Mouse (Mus musculus) heart, postnatal 36 days (tissue): Measurements from ENCODE around the gene Fbn1. TPM values are rescaled to one million over a fixed set of nuclear protein-coding genes. Genes with fewer than 3 reads are reported as not detected.
A peak's percentile ranks its signal among the peaks of the same experiment; 100 is the strongest.
"Not testable (repeated sequence)": the region's sequence is repeated elsewhere in the genome, so short reads cannot be mapped to it uniquely, and the experiment has no call there.

Experiments used
- DNase-seq, 2 experiments: peaks; one replicate each; pipeline ENCODE4 v3.0.0; 2021 to 2022
- intact Hi-C: fragments of 180-260 bp; cut with DNase I; formaldehyde crosslinking; loops from one replicate; pipeline ENCODE4 v1.15.1; 2025
- total RNA-seq, 2 experiments: library from RNA; stranded (reverse); gene quantifications; 2 replicates each; pipeline ENCODE4 v1.2.3; 2021

The Fbn1 gene
- total RNA-seq, 2 experiments from 2014 or later = 58.3 to 66.6 TPM

- DNase-seq = no peak
- intact Hi-C loops = no loop called here
Measured at GRCm38 (mm10) chr2:125309710-125310109, 198.1 kb downstream of the Fbn1 start.

GRCm38 (mm10) chr2:125305671-125306070 lies 202.1 kb downstream of the Fbn1 start:
- DNase-seq = no peak

GRCm38 (mm10) chr2:125304746-125305145 lies 203.0 kb downstream of the Fbn1 start:
- no peak for DNase-seq
- intact Hi-C loops = no loop called here

More at GRCm38 (mm10) chr2:125305671-125306070, 202.1 kb downstream of the Fbn1 start:
- intact Hi-C loops = no loop called here

GRCm38 (mm10) chr2:125303764-125304384 lies 203.9 kb downstream of the Fbn1 start:
- DNase-seq = peak in 1 of 2 experiments; percentile 18
- intact Hi-C loops = loop anchor here (2.0 kb wide), 1 partner anchor 41 kb away; no protein-coding TSS in a partner anchor

- intact Hi-C loops = loop anchor here (2.0 kb wide), 1 partner anchor 40 kb away; no protein-coding TSS in a partner anchor
- DNase-seq = no peak
Measured at GRCm38 (mm10) chr2:125302625-125302924, 205.2 kb downstream of the Fbn1 start.

- intact Hi-C loops = loop anchor here (2.0 kb wide), 1 partner anchor 39 kb away; no protein-coding TSS in a partner anchor
- DNase-seq = no peak
Measured at GRCm38 (mm10) chr2:125301877-125302624, 205.7 kb downstream of the Fbn1 start.

DNA sequence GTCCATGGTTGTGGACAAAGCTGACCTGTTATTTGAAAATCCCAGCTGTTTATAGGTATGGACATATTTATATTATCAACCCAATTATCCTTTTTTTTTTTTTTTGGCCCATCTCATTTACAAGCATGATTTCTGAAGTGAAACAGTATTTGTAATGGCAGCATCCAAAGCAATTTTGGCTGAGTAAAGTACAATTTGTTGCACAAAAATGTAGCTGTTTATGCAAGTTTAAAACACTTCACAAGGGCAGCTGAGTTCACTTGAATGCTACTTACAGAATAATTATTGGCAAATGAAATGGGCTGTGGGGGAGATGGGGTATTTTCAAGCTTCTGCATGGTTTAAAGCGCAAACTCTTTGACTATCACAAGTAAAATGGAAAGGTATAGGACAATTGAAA lies 209.0 kb downstream of the Fbn1 start:
- intact Hi-C loops = no loop called here
- DNase-seq = no peak

GRCm38 (mm10) chr2:125295526-125295925 lies 212.3 kb downstream of the Fbn1 start:
- DNase-seq = no peak
- intact Hi-C loops = no loop called here

- intact Hi-C loops = no loop called here
- no peak for DNase-seq
Measured at GRCm38 (mm10) chr2:125293969-125294491, 213.8 kb downstream of the Fbn1 start.

- no peak for DNase-seq
- intact Hi-C loops = no loop called here
Measured at GRCm38 (mm10) chr2:125292616-125293015, 215.2 kb downstream of the Fbn1 start.

DNA sequence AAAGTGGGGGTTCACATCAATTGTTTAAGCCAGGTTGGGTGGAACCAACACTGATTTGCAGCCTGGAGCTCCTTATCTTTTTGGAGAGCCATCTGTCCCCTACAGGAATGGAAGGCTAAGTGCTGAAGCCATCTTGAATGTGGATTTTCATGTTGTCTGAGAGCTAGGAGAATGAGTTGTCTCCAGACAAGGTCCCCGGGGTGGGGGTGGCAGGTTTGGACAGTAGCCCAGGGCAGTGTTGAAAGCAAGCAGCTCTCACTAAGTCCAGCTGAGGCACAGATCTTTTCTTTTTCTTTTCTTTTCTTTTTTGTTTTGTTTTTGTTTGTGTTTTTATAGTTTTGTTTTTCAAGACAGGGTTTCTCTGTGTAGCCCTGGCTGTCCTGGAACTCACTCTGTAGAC lies 216.7 kb downstream of the Fbn1 start:
- intact Hi-C loops = no loop called here
- DNase-seq = peak; percentile 22 to 23

GRCm38 (mm10) chr2:125290197-125290965 lies 217.4 kb downstream of the Fbn1 start:
- DNase-seq = peak; percentile 44 to 52
- intact Hi-C loops = no loop called here

- DNase-seq = no peak
- intact Hi-C loops = no loop called here
Measured at GRCm38 (mm10) chr2:125285777-125286176, 222.0 kb downstream of the Fbn1 start.

DNA sequence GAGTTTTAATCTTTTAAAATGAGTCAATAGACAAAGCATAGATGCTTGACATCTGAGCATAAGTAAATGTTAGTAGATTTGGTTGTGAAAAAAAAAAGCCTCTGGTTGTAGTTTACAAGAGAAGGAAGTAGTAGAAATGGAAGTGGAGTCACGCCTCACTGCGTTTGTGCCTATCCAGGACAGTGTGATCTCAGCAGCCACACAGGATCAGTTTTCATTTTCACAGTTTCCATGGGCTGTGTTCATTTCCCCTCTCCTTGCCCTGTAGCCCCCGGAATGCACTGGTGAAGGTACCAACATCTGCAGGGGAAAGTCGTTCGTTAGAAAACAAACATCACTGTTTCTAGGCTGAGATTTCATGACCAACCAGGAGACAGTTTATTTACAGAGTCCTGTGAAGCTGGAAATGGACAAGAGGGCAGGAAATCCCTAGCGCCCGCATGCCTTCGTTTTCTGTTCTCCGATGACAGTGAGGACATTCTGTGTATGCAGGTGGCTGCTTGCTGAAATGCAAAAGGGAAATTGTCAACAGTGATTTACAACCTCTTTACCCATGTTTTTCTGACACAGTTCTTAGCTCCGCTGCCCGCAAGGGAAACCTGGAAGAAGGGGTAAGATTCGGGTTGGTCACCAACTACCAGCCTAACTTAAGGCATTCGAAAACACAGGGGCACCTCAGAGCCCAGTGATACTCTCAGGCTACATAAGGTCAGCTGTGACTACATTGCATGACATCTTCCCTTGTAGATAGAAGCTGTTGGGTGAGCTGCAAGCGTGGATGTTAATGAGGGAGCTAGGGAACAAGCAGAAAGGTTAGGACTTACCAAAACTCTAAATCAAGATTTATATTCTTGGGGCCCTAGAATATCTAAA lies 225.2 kb downstream of the Fbn1 start:
- no peak for DNase-seq
- intact Hi-C loops = no loop called here

DNA sequence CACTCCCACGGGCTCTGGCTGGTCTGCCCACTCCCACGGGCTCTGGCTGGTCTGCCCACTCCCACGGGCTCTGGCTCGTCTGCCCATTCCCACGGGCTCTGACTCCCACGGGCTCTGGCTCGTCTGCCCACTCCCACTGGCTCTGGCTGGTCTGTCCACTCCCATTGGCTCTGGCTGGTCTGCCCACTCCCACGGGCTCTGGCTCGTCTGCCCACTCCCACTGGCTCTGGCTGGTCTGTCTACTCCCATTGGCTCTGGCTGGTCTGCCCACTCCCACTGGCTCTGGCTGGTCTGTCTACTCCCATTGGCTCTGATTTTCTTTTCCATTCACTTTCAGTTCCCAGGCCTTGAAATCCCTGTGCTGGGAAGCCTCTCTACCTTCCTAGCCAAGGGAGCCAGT lies 227.8 kb downstream of the Fbn1 start:
- DNase-seq, intact Hi-C loops: not testable (repeated sequence)

GRCm38 (mm10) chr2:125278474-125278873 lies 229.3 kb downstream of the Fbn1 start:
- DNase-seq = peak; percentile 35 to 41
- intact Hi-C loops = no loop called here

- intact Hi-C loops = no loop called here
Measured at GRCm38 (mm10) chr2:125276692-125277091, 231.1 kb downstream of the Fbn1 start.

DNA sequence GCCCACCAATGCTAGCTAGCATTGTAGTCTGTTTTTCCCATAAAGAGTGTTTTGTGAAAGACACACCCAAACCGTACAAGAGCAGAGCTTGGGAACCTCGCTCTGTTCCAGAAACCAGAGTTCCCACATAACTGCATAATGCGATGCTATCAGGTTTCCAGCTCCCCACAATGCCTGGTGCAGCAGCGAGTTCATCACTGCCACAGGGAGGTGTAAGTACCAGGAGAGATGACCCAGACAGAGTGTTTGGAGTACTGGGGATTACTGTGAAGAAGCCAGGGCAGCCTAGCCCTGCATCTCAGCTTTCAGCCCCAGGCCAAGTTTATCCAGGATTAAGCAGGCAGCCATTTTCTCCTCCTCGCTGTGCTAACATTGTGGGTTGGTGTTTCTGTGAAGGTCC lies 232.2 kb downstream of the Fbn1 start:
- DNase-seq = no peak
- intact Hi-C loops = no loop called here

More at GRCm38 (mm10) chr2:125276692-125277091, 231.1 kb downstream of the Fbn1 start:
- no peak for DNase-seq

DNA sequence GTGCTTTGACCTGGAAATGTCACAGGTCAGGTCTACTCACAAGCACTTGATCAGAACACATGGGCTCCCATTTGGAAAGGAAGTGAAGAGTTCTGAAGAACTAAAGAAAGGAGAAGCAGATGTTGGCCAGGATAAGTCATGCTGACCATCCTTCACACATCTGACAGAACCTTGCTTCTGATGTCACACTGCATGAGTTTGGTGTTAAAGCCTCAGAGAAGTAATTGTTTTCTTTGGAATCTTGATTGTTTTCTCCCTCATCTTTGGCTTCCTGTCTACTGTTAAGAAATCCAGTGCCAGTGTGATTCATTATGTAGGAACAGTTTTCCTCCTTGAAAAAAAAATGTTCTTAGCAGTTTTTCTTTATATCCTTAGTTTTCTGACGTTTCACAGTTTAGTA lies 238.9 kb downstream of the Fbn1 start:
- no peak for DNase-seq
- intact Hi-C loops = no loop called here

- DNase-seq = no peak
- intact Hi-C loops = loop anchor here (1.0 to 5.0 kb wide), 3 partner anchors 39 to 342 kb away; no protein-coding TSS in a partner anchor
Measured at GRCm38 (mm10) chr2:125263753-125264152, 244.0 kb downstream of the Fbn1 start.
